Mouse (Mus musculus): ENCODE results near the gene Stard5. TPM values are rescaled to one million over a fixed set of nuclear protein-coding genes. Genes with fewer than 3 reads are reported as not detected.

Gene Stard5
- total RNA-seq (2023): 10 to 100 TPM; 20.1 to 21.6 TPM

DNA sequence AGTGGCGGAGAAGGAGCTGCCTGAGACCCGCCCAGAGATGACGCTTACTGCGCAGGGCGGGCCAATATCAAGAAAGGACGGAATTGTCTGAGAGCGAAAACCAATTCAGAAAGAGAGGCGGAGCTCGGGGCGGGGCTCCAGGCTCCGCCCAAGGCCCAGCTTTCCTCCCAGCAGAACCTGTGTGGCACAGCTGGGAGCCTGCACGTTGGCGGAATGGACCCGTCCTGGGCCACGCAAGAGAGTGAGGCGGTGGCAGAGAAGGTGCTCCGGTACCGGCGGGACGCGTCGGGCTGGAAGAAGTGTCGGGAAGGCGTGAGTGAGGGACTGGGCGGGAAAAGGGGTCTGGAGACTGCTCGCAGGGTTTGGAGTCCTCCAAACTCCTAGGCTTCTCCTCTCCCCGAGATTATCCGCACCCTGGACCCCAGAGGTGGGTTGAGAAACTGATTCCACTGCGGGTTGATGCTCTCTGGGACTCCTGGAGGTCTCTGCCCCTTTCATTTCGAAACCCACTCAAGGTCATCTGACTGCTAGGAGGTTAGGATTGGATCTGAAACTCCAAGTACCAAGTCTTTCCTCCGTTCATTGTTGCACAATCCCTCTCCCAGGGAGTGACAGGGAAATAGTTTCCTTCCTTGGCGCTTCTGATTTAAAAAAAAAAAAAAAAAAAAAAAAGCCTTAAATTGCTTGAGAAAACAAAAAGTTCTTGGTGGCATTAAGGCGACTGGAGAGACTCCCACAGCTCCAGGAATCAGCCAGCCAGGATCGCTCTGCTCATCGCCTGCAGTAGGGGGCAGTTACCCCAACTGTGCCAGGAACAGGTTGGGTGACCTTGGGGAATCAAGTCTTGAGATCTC is at the start of gene Stard5:
Gene Stard5, plus strand, starts transcription at position 132 of the 854 bp plus-strand sequence.

GRCm38 (mm10) chr7:83584639-83585471 is 46.9 kb upstream of the Stard5 start, which contains the start of gene Tmc3:
Tmc3 (plus strand) TSS chr7:83584927.

Other genes starting within 250 kb of the Stard5 start
- gene Tmc3, start 47.0 kb upstream of the Stard5 start, total RNA-seq (2023): under 1 TPM; 0.11 to 0.42 TPM
- gene Il16, start 113.8 kb downstream of the Stard5 start, total RNA-seq (2023): 100 to 1,000 TPM; 250 to 270 TPM
- under 1 TPM in 1 of 2 experiments, not detected in 1; 0.76 TPM for gene Cfap161, start 162.9 kb downstream of the Stard5 start, total RNA-seq (2023)